Mouse (Mus musculus): ENCODE measurements around the gene 4930524B15Rik. TPM values are rescaled to one million over a fixed set of nuclear protein-coding genes. Genes with fewer than 3 reads are reported as not detected.
A peak's percentile ranks its signal among the peaks of the same experiment; 100 is the strongest.

4930524B15Rik gene
- polyA plus RNA-seq, 1 experiment: not detected

- H3ac ChIP-seq (ENCODE audit: control insufficient read depth, insufficient read length, low read depth): no peak overlapping the region
- H3K79me3 ChIP-seq (ENCODE audit: low read depth): no peaks in the 10 kb centered on the region
- no peaks in the 10 kb centered on the region for H3K36me3 ChIP-seq (ENCODE audit: control insufficient read depth, insufficient read depth)
- no peak overlapping the region for H3K4me3 ChIP-seq (ENCODE audit: insufficient read depth, poor library complexity, severe bottlenecking)
- TF ChIP-seq CEBPB (IDR thresholded peaks at IDR 0.05; ENCODE audit: low read depth): no peak
- no peak for TF ChIP-seq USF1 (IDR thresholded peaks at IDR 0.05; ENCODE audit: low read depth)
- TF ChIP-seq MYOD1 (IDR thresholded peaks at IDR 0.05; ENCODE audit: control insufficient read depth, insufficient read length, low read depth): no peak
- no peak for TF ChIP-seq MYOG (IDR thresholded peaks at IDR 0.05; ENCODE audit: control insufficient read depth, extremely low read depth, insufficient read length)
- no peak for TF ChIP-seq CTCF (IDR thresholded peaks at IDR 0.05; ENCODE audit: control insufficient read depth, insufficient read depth, insufficient read length)
- TF ChIP-seq MAX (IDR thresholded peaks at IDR 0.05): no peak
- no peak for TF ChIP-seq FOSL1 (IDR thresholded peaks at IDR 0.05; ENCODE audit: insufficient read depth, low read length, poor library complexity, severe bottlenecking)
- H3K27me3 ChIP-seq (ENCODE audit: control insufficient read depth, insufficient read depth, insufficient read length): no peaks in the 10 kb centered on the region
- no peaks in the 10 kb centered on the region for H3K79me2 ChIP-seq (ENCODE audit: control insufficient read depth, insufficient read depth)
Measured at GRCm38 (mm10) chr11:31940898-31941639, 24.3 kb upstream of the 4930524B15Rik start.

GRCm38 (mm10) chr11:31941640-31942638 lies 23.5 kb upstream of the 4930524B15Rik start:
- H3K36me3 ChIP-seq (ENCODE audit: control insufficient read depth, insufficient read depth): no peaks in the 10 kb centered on the region
- no peaks in the 10 kb centered on the region for H3K27me3 ChIP-seq (ENCODE audit: control insufficient read depth, insufficient read depth, insufficient read length)
- no peaks in the 10 kb centered on the region for H3K79me3 ChIP-seq (ENCODE audit: low read depth)
- TF ChIP-seq CTCF (IDR thresholded peaks at IDR 0.05; ENCODE audit: control insufficient read depth, insufficient read depth, insufficient read length): no peak
- TF ChIP-seq MYOD1 (IDR thresholded peaks at IDR 0.05; ENCODE audit: control insufficient read depth, insufficient read length, low read depth): no peak
- TF ChIP-seq CEBPB (IDR thresholded peaks at IDR 0.05; ENCODE audit: low read depth): no peak
- TF ChIP-seq MAX (IDR thresholded peaks at IDR 0.05): no peak
- TF ChIP-seq FOSL1 (IDR thresholded peaks at IDR 0.05; ENCODE audit: insufficient read depth, low read length, poor library complexity, severe bottlenecking): no peak
- no peak for TF ChIP-seq MYOG (IDR thresholded peaks at IDR 0.05; ENCODE audit: control insufficient read depth, extremely low read depth, insufficient read length)
- no peaks in the 10 kb centered on the region for H3K79me2 ChIP-seq (ENCODE audit: control insufficient read depth, insufficient read depth)
- no peak overlapping the region for H3K4me3 ChIP-seq (ENCODE audit: insufficient read depth, poor library complexity, severe bottlenecking)
- no peak overlapping the region for H3ac ChIP-seq (ENCODE audit: control insufficient read depth, insufficient read length, low read depth)

GRCm38 (mm10) chr11:31945471-31945870 lies 19.9 kb upstream of the 4930524B15Rik start:
- Histone ChIP-seq H3K27me3 (ENCODE audit: control insufficient read depth, insufficient read depth, insufficient read length) (no peaks in the 10 kb centered on the region), H3K79me2 (ENCODE audit: control insufficient read depth, insufficient read depth) (no peaks in the 10 kb centered on the region), H3ac (ENCODE audit: control insufficient read depth, insufficient read length, low read depth) (no peak overlapping the region), H3K79me3 (ENCODE audit: low read depth) (no peaks in the 10 kb centered on the region), H3K4me3 (ENCODE audit: insufficient read depth, poor library complexity, severe bottlenecking) (no peak overlapping the region), H3K36me3 (ENCODE audit: control insufficient read depth, insufficient read depth) (no peaks in the 10 kb centered on the region)
- TF ChIP-seq MYOG (IDR thresholded peaks at IDR 0.05; ENCODE audit: control insufficient read depth, extremely low read depth, insufficient read length): no peak

GRCm38 (mm10) chr11:31948462-31949330 lies 16.7 kb upstream of the 4930524B15Rik start:
- TF ChIP-seq MYOG (IDR thresholded peaks at IDR 0.05; ENCODE audit: control insufficient read depth, extremely low read depth, insufficient read length) (no peak), MAX (IDR thresholded peaks at IDR 0.05) (no peak), CEBPB (IDR thresholded peaks at IDR 0.05; ENCODE audit: low read depth) (no peak), USF1 (IDR thresholded peaks at IDR 0.05; ENCODE audit: low read depth) (no peak), FOSL1 (IDR thresholded peaks at IDR 0.05; ENCODE audit: insufficient read depth, low read length, poor library complexity, severe bottlenecking) (no peak), MYOD1 (IDR thresholded peaks at IDR 0.05; ENCODE audit: control insufficient read depth, insufficient read length, low read depth) (no peak), CTCF (IDR thresholded peaks at IDR 0.05; ENCODE audit: control insufficient read depth, insufficient read depth, insufficient read length) (no peak)

GRCm38 (mm10) chr11:31949331-31949785 lies 16.0 kb upstream of the 4930524B15Rik start:
- TF ChIP-seq CTCF (IDR thresholded peaks at IDR 0.05; ENCODE audit: control insufficient read depth, insufficient read depth, insufficient read length): no peak
- no peak for TF ChIP-seq CEBPB (IDR thresholded peaks at IDR 0.05; ENCODE audit: low read depth)
- TF ChIP-seq USF1 (IDR thresholded peaks at IDR 0.05; ENCODE audit: low read depth): no peak
- no peak overlapping the region for H3K4me3 ChIP-seq (ENCODE audit: insufficient read depth, poor library complexity, severe bottlenecking)
- H3K27me3 ChIP-seq (ENCODE audit: control insufficient read depth, insufficient read depth, insufficient read length): no peaks in the 10 kb centered on the region
- no peaks in the 10 kb centered on the region for H3K79me3 ChIP-seq (ENCODE audit: low read depth)
- no peaks in the 10 kb centered on the region for H3K36me3 ChIP-seq (ENCODE audit: control insufficient read depth, insufficient read depth)
- H3ac ChIP-seq (ENCODE audit: control insufficient read depth, insufficient read length, low read depth): peak overlapping the region; percentile 8
- H3K79me2 ChIP-seq (ENCODE audit: control insufficient read depth, insufficient read depth): no peaks in the 10 kb centered on the region

More at GRCm38 (mm10) chr11:31948462-31949330, 16.7 kb upstream of the 4930524B15Rik start:
- no peaks in the 10 kb centered on the region for H3K36me3 ChIP-seq (ENCODE audit: control insufficient read depth, insufficient read depth)
- no peaks in the 10 kb centered on the region for H3K79me3 ChIP-seq (ENCODE audit: low read depth)
- H3K27me3 ChIP-seq (ENCODE audit: control insufficient read depth, insufficient read depth, insufficient read length): no peaks in the 10 kb centered on the region
- H3K79me2 ChIP-seq (ENCODE audit: control insufficient read depth, insufficient read depth): no peaks in the 10 kb centered on the region
- no peak overlapping the region for H3K4me3 ChIP-seq (ENCODE audit: insufficient read depth, poor library complexity, severe bottlenecking)
- peak overlapping the region; percentile 8 for H3ac ChIP-seq (ENCODE audit: control insufficient read depth, insufficient read length, low read depth)

Data from C2C12 (cell line).